Mouse (Mus musculus) layer of hippocampus, adult 8-10 months (tissue): ENCODE results near the gene Vnn1. TPM values are rescaled to one million over a fixed set of nuclear protein-coding genes. Genes with fewer than 3 reads are reported as not detected.

ENCODE experiments used
- total RNA-seq, 4 experiments: library from RNA; stranded (reverse); gene quantifications; 2 replicates each; pipeline ENCODE4 v1.2.4; 2022

Gene Vnn1
- total RNA-seq, 4 experiments from 2014 or later: not detected

Other genes with a start within 250 kb of the Vnn1 start
- 100 to 1,000 TPM; 110 to 313 (median 237) TPM for gene Rps12, start 107.4 kb upstream of the Vnn1 start, total RNA-seq
- 10 to 100 TPM; 25.1 to 32.1 (median 29.6) TPM for gene Slc18b1, start 97.7 kb upstream of the Vnn1 start, total RNA-seq
- under 1 TPM in 3 of 4 experiments, not detected in 1; 0.17 to 0.36 (median 0.35) TPM for gene Vnn3, start 43.2 kb upstream of the Vnn1 start, total RNA-seq
- not detected for gene Taar1, start 25.7 kb downstream of the Vnn1 start, total RNA-seq
- not detected for gene Taar2, start 43.9 kb downstream of the Vnn1 start, total RNA-seq
- not detected for gene Taar3, start 54.9 kb downstream of the Vnn1 start, total RNA-seq
- not detected for gene Taar4, start 65.8 kb downstream of the Vnn1 start, total RNA-seq
- not detected for gene Taar5, start 76.0 kb downstream of the Vnn1 start, total RNA-seq
- gene Taar6, start 91.0 kb downstream of the Vnn1 start, total RNA-seq: not detected
- not detected for gene Taar7a, start 98.8 kb downstream of the Vnn1 start, total RNA-seq
- not detected for gene Taar7b, start 105.3 kb downstream of the Vnn1 start, total RNA-seq
- gene Taar7d, start 132.5 kb downstream of the Vnn1 start, total RNA-seq: not detected
- gene Taar7e, start 142.9 kb downstream of the Vnn1 start, total RNA-seq: not detected
- not detected for gene Taar7f, start 154.8 kb downstream of the Vnn1 start, total RNA-seq
- not detected for gene Taar8a, start 181.8 kb downstream of the Vnn1 start, total RNA-seq
- gene Taar8b, start 197.6 kb downstream of the Vnn1 start, total RNA-seq: not detected
- not detected for gene Taar8c, start 207.2 kb downstream of the Vnn1 start, total RNA-seq
- not detected for gene Taar9, start 214.8 kb downstream of the Vnn1 start, total RNA-seq